Mouse (Mus musculus) heart, adult 2 months (tissue): ENCODE measurements around the gene Brip1. TPM values are rescaled to one million over a fixed set of nuclear protein-coding genes. Genes with fewer than 3 reads are reported as not detected.

ENCODE experiments used
- DNase-seq, 2 experiments: peaks; one replicate each; pipeline ENCODE4 v3.0.0; 2021
- H3K27ac ChIP-seq: fragments of 200-600 bp; 2 replicates; pipeline ENCODE4 v1.8.1; 2022
- H3K27me3 ChIP-seq: fragments of 200-500 bp; 2 replicates; pipeline ENCODE4 v1.6.1; 2012; ENCODE audit warnings: mild to moderate bottlenecking, low read length, inconsistent platforms, mixed read lengths; ENCODE audit not compliant: control insufficient read depth, insufficient read depth
- H3K36me3 ChIP-seq: fragments of 200-500 bp; 2 replicates; pipeline ENCODE4 v1.6.1; 2012; ENCODE audit warnings: low read length, inconsistent platforms; ENCODE audit not compliant: control insufficient read depth, insufficient read depth
- H3K4me1 ChIP-seq: fragments of 200-500 bp; 2 replicates; pipeline ENCODE4 v1.6.1; 2011; ENCODE audit warnings: low read length; ENCODE audit not compliant: control insufficient read depth, insufficient read depth
- H3K4me3 ChIP-seq: fragments of 200-600 bp; 2 replicates; pipeline ENCODE4 v1.8.1; 2022
- H3K79me2 ChIP-seq: fragments of 200-500 bp; replicated peaks from 2 replicates; pipeline ENCODE4 v1.6.1; 2012; ENCODE audit warnings: mild to moderate bottlenecking, inconsistent platforms, low read length, moderate library complexity, mixed read lengths; ENCODE audit not compliant: control insufficient read depth, insufficient read depth
- H3K9ac ChIP-seq: fragments of 200-500 bp; 2 replicates; pipeline ENCODE4 v1.6.1; 2012; ENCODE audit warnings: low read depth, mild to moderate bottlenecking, control low read depth, inconsistent platforms, low read length, mixed read lengths
- CTCF ChIP-seq: fragments of 200-600 bp; IDR thresholded peaks from 2 replicates; pipeline ENCODE4 v1.8.1; 2022; ENCODE audit warnings: antibody characterized with exemption, mild to moderate bottlenecking, moderate library complexity
- EP300 ChIP-seq: fragments of 200-500 bp; IDR thresholded peaks from 2 replicates; pipeline ENCODE4 v1.6.1; 2011; ENCODE audit warnings: low read depth, low read length, control low read depth; ENCODE audit not compliant: insufficient read depth
- POLR2A ChIP-seq: fragments of 200-500 bp; IDR thresholded peaks from 2 replicates; pipeline ENCODE4 v1.6.1; 2011; ENCODE audit warnings: mild to moderate bottlenecking, low read depth, low read length, control low read depth; ENCODE audit not compliant: insufficient read depth
- WGBS: fragments of 180-500 bp; shearing (Covaris S2); methylation state at CpG from one replicate; pipeline ENCODE4 v1.1.7; 2018; 5-methylcytosine and 5-hydroxymethylcytosine counted together
- intact Hi-C: fragments of 180-260 bp; cut with DNase I; formaldehyde crosslinking; loops from one replicate; pipeline ENCODE4 v1.15.1; 2025
- polyA plus RNA-seq: library from polyadenylated mRNA; depleted of rRNA; stranded (reverse); fragments of >200 nt; gene quantifications from 2 replicates; pipeline ENCODE4 v1.2.3, GENCODE M21; 2012
- total RNA-seq, 2 experiments: library from RNA; stranded (reverse); gene quantifications; 2 replicates each; pipeline ENCODE4 v1.2.3; 2021

Brip1 gene
- total and polyA plus RNA-seq, 3 experiments = 0.14 to 0.64 (median 0.39) TPM

- no peak overlapping the region for H3K4me3 ChIP-seq
- no peak for DNase-seq
- H3K9ac ChIP-seq = no peak overlapping the region
- no peaks in the 10 kb centered on the region; the same call in 1 of the 2 replicates for H3K4me1 ChIP-seq
- intact Hi-C loops = no loop called here
- WGBS = 57% methylated on average over 3 of the region's 3 CpGs
- TF ChIP-seq POLR2A (no peak), CTCF (no peak), EP300 (no peak)
- no peaks in the 10 kb centered on the region for H3K27me3 ChIP-seq
- no peaks in the 10 kb centered on the region for H3K36me3 ChIP-seq
- no peaks in the 10 kb centered on the region for H3K79me2 ChIP-seq
- H3K27ac ChIP-seq = no peak overlapping the region
Observed at GRCm38 (mm10) chr11:86131324-86131723, 69.7 kb downstream of the Brip1 start.

GRCm38 (mm10) chr11:86117078-86117869, 83.7 kb downstream of the Brip1 start:
- Histone ChIP-seq H3K4me3 (no peak overlapping the region), H3K4me1 (no peaks in the 10 kb centered on the region), H3K79me2 (no peaks in the 10 kb centered on the region), H3K27ac (no peak overlapping the region), H3K36me3 (no peaks in the 10 kb centered on the region), H3K27me3 (no peaks in the 10 kb centered on the region), H3K9ac (no peak overlapping the region)
- WGBS = 78% methylated on average over 7 of the region's 7 CpGs
- DNase-seq = no peak
- TF ChIP-seq POLR2A (no peak), EP300 (no peak), CTCF (no peak)
- intact Hi-C loops = no loop called here

- WGBS = 86% methylated on average over 1 of the region's 1 CpGs
Observed at GRCm38 (mm10) chr11:86115955-86116354, 85.0 kb downstream of the Brip1 start.

GRCm38 (mm10) chr11:86107276-86107675, 93.7 kb downstream of the Brip1 start:
- H3K27ac ChIP-seq = no peak overlapping the region
- WGBS = 87% methylated on average over 4 of the region's 4 CpGs
- H3K79me2 ChIP-seq = no peaks in the 10 kb centered on the region
- no peaks in the 10 kb centered on the region for H3K36me3 ChIP-seq
- no peaks in the 10 kb centered on the region for H3K27me3 ChIP-seq
- DNase-seq = no peak
- intact Hi-C loops = no loop called here
- TF ChIP-seq CTCF = no peak
- no peak for TF ChIP-seq POLR2A
- TF ChIP-seq EP300 = no peak
- no peak overlapping the region for H3K4me3 ChIP-seq
- H3K4me1 ChIP-seq = no peaks in the 10 kb centered on the region
- no peak overlapping the region for H3K9ac ChIP-seq

More at GRCm38 (mm10) chr11:86115955-86116354, 85.0 kb downstream of the Brip1 start:
- H3K9ac ChIP-seq = no peak overlapping the region
- no peak for TF ChIP-seq CTCF
- TF ChIP-seq POLR2A = no peak
- TF ChIP-seq EP300 = no peak
- H3K36me3 ChIP-seq = no peaks in the 10 kb centered on the region
- H3K4me3 ChIP-seq = no peak overlapping the region
- H3K79me2 ChIP-seq = no peaks in the 10 kb centered on the region
- H3K27me3 ChIP-seq = no peaks in the 10 kb centered on the region
- DNase-seq = no peak
- H3K27ac ChIP-seq = no peak overlapping the region
- no peaks in the 10 kb centered on the region for H3K4me1 ChIP-seq
- intact Hi-C loops = no loop called here

GRCm38 (mm10) chr11:86106596-86106995, 94.4 kb downstream of the Brip1 start:
- Histone ChIP-seq H3K27me3 (no peaks in the 10 kb centered on the region), H3K27ac (no peak overlapping the region), H3K4me3 (no peak overlapping the region), H3K4me1 (no peaks in the 10 kb centered on the region), H3K79me2 (no peaks in the 10 kb centered on the region), H3K9ac (no peak overlapping the region), H3K36me3 (no peaks in the 10 kb centered on the region)
- intact Hi-C loops = no loop called here
- TF ChIP-seq POLR2A = no peak
- TF ChIP-seq CTCF = no peak
- no peak for TF ChIP-seq EP300
- DNase-seq = no peak

- no peak for DNase-seq
- Histone ChIP-seq H3K27ac (no peak overlapping the region), H3K4me3 (no peak overlapping the region), H3K79me2 (no peaks in the 10 kb centered on the region), H3K36me3 (peaks cover 2% of the 10 kb centered on the region), H3K4me1 (peaks cover 3% of the 10 kb centered on the region; the same call in 1 of the 2 replicates), H3K9ac (no peak overlapping the region), H3K27me3 (no peaks in the 10 kb centered on the region)
- TF ChIP-seq CTCF (no peak), POLR2A (no peak), EP300 (no peak)
- 36% methylated on average over 6 of the region's 6 CpGs for WGBS
- intact Hi-C loops = no loop called here
Observed at GRCm38 (mm10) chr11:86101191-86101590, 99.8 kb downstream of the Brip1 start.
